Mouse (Mus musculus): ENCODE measurements around the gene Akap1. TPM values are rescaled to one million over a fixed set of nuclear protein-coding genes. Genes with fewer than 3 reads are reported as not detected.

Gene Akap1
- polyA plus RNA-seq, 1 experiment from 2014 or later = 25.7 TPM

- Histone ChIP-seq H3K27ac (replicated peaks) (peak overlapping the region; percentile 49), H3K4me2 (no peak overlapping the region), H3K9me3 (no peaks in the 10 kb centered on the region), H3K27me3 (peaks cover 3% of the 10 kb centered on the region; the same call in 1 of the 2 replicates), H3K9ac (0 out of 2 replicates have a peak overlapping the region, but pooled peaks have one; percentile 9), H3K36me3 (no peaks in the 10 kb centered on the region), H3K4me3 (no peak overlapping the region), H3K4me1 (replicated peaks) (peaks cover 29% of the 10 kb centered on the region)
- 13% methylated on average over 6 of the region's 6 CpGs for WGBS
- ATAC-seq (ENCODE audit: low read depth) = no peak
These were observed 44.1 kb downstream of the Akap1 start for GRCm38 (mm10) chr11:88820253-88820652.

GRCm38 (mm10) chr11:88817061-88817460 lies 47.3 kb downstream of the Akap1 start:
- Histone ChIP-seq H3K9ac (no peak overlapping the region), H3K9me3 (no peaks in the 10 kb centered on the region), H3K4me3 (no peak overlapping the region), H3K27me3 (peaks cover 3% of the 10 kb centered on the region; the same call in 1 of the 2 replicates), H3K36me3 (no peaks in the 10 kb centered on the region), H3K4me2 (no peak overlapping the region), H3K27ac (replicated peaks) (no peak overlapping the region), H3K4me1 (replicated peaks) (peaks cover 21% of the 10 kb centered on the region)
- WGBS = 75% methylated on average over 5 of the region's 5 CpGs
- no peak for ATAC-seq (ENCODE audit: low read depth)

- ATAC-seq (ENCODE audit: low read depth) = no peak
- H3K4me3 ChIP-seq = peak overlapping the region; percentile 6; the same call in 1 of the 2 replicates
- H3K4me2 ChIP-seq = peak overlapping the region; percentile 31
- H3K27ac ChIP-seq (replicated peaks) = no peak overlapping the region
- peaks cover 9% of the 10 kb centered on the region; the same call in 1 of the 2 replicates for H3K4me1 ChIP-seq (replicated peaks)
- H3K9me3 ChIP-seq = no peaks in the 10 kb centered on the region
- H3K27me3 ChIP-seq = no peaks in the 10 kb centered on the region
- 67% methylated on average over 31 of the region's 31 CpGs for WGBS
- no peaks in the 10 kb centered on the region for H3K36me3 ChIP-seq
- no peak overlapping the region for H3K9ac ChIP-seq
These were observed 61.0 kb downstream of the Akap1 start for GRCm38 (mm10) chr11:88803231-88804010.

GRCm38 (mm10) chr11:88796207-88796606 lies 68.2 kb downstream of the Akap1 start:
- H3K9ac ChIP-seq = no peak overlapping the region
- H3K27ac ChIP-seq (replicated peaks) = no peak overlapping the region
- H3K27me3 ChIP-seq = no peaks in the 10 kb centered on the region
- no peak overlapping the region for H3K4me2 ChIP-seq
- no peak overlapping the region for H3K4me3 ChIP-seq
- H3K36me3 ChIP-seq = no peaks in the 10 kb centered on the region
- 85% methylated on average over 8 of the region's 8 CpGs for WGBS
- no peak for ATAC-seq (ENCODE audit: low read depth)
- no peaks in the 10 kb centered on the region for H3K9me3 ChIP-seq
- H3K4me1 ChIP-seq (replicated peaks) = no peaks in the 10 kb centered on the region

GRCm38 (mm10) chr11:88789893-88790292 lies 74.5 kb downstream of the Akap1 start:
- no peak for ATAC-seq (ENCODE audit: low read depth)
- H3K9me3 ChIP-seq = no peaks in the 10 kb centered on the region
- no peak overlapping the region for H3K4me3 ChIP-seq
- H3K4me2 ChIP-seq = no peak overlapping the region
- no peaks in the 10 kb centered on the region for H3K36me3 ChIP-seq
- H3K27me3 ChIP-seq = no peaks in the 10 kb centered on the region
- 0 out of 2 replicates have a peak, but pooled peaks cover 3% of the 10 kb centered on the region for H3K4me1 ChIP-seq (replicated peaks)
- H3K27ac ChIP-seq (replicated peaks) = no peak overlapping the region
- no peak overlapping the region for H3K9ac ChIP-seq
- 60% methylated on average over 2 of the region's 2 CpGs for WGBS

- 89% methylated on average over 7 of the region's 7 CpGs for WGBS
These were observed 77.6 kb downstream of the Akap1 start for GRCm38 (mm10) chr11:88786816-88787215.

GRCm38 (mm10) chr11:88783525-88783924 lies 80.9 kb downstream of the Akap1 start:
- H3K4me2 ChIP-seq = no peak overlapping the region
- H3K27me3 ChIP-seq = no peaks in the 10 kb centered on the region
- H3K9me3 ChIP-seq = no peaks in the 10 kb centered on the region
- H3K27ac ChIP-seq (replicated peaks) = no peak overlapping the region
- H3K36me3 ChIP-seq = no peaks in the 10 kb centered on the region
- no peaks in the 10 kb centered on the region for H3K4me1 ChIP-seq (replicated peaks)
- no peak overlapping the region for H3K4me3 ChIP-seq
- H3K9ac ChIP-seq = no peak overlapping the region
- WGBS = 92% methylated on average over 4 of the region's 4 CpGs
- no peak for ATAC-seq (ENCODE audit: low read depth)

More at GRCm38 (mm10) chr11:88786816-88787215, 77.6 kb downstream of the Akap1 start:
- no peak overlapping the region for H3K4me2 ChIP-seq
- H3K27me3 ChIP-seq = no peaks in the 10 kb centered on the region
- no peak for ATAC-seq (ENCODE audit: low read depth)
- H3K4me1 ChIP-seq (replicated peaks) = 0 out of 2 replicates have a peak, but pooled peaks cover 3% of the 10 kb centered on the region
- no peaks in the 10 kb centered on the region for H3K9me3 ChIP-seq
- no peak overlapping the region for H3K27ac ChIP-seq (replicated peaks)
- H3K36me3 ChIP-seq = no peaks in the 10 kb centered on the region
- no peak overlapping the region for H3K4me3 ChIP-seq
- H3K9ac ChIP-seq = no peak overlapping the region

GRCm38 (mm10) chr11:88782531-88782930 lies 81.9 kb downstream of the Akap1 start:
- Histone ChIP-seq H3K4me3 (no peak overlapping the region), H3K4me2 (no peak overlapping the region), H3K36me3 (no peaks in the 10 kb centered on the region), H3K9me3 (no peaks in the 10 kb centered on the region), H3K9ac (no peak overlapping the region), H3K27me3 (no peaks in the 10 kb centered on the region), H3K27ac (replicated peaks) (no peak overlapping the region), H3K4me1 (replicated peaks) (no peaks in the 10 kb centered on the region)
- ATAC-seq (ENCODE audit: low read depth) = no peak
- 94% methylated on average over 5 of the region's 5 CpGs for WGBS

Other genes with a start within 250 kb of the Akap1 start
- gene Msi2, start 146.1 kb downstream of the Akap1 start, polyA plus RNA-seq (2015; fragmentation: Nextera tagmentation; extraction: Ambion mirVana) = 20.9 and 21.7 TPM in 2 replicates
- 25.7 and 27.4 TPM in 2 replicates for gene Scpep1, start 90.9 kb upstream of the Akap1 start, polyA plus RNA-seq (2015; fragmentation: Nextera tagmentation; extraction: Ambion mirVana)
- gene Elobl, start 102.3 kb upstream of the Akap1 start, polyA plus RNA-seq (2015; fragmentation: Nextera tagmentation; extraction: Ambion mirVana) = not detected in 2 replicates
- 27.5 and 28.0 TPM in 2 replicates for gene Coil, start 105.7 kb upstream of the Akap1 start, polyA plus RNA-seq (2015; fragmentation: Nextera tagmentation; extraction: Ambion mirVana)
- gene Trim25, start 134.8 kb upstream of the Akap1 start, polyA plus RNA-seq (2015; fragmentation: Nextera tagmentation; extraction: Ambion mirVana) = 5.0 and 5.5 TPM in 2 replicates
- 13.5 and 15.6 TPM in 2 replicates for gene Dgke, start 202.3 kb upstream of the Akap1 start, polyA plus RNA-seq (2015; fragmentation: Nextera tagmentation; extraction: Ambion mirVana)
- gene Gm525, start 209.3 kb upstream of the Akap1 start, polyA plus RNA-seq (2015; fragmentation: Nextera tagmentation; extraction: Ambion mirVana) = not detected in 2 replicates

All from neural tube, embryonic 13.5 days (tissue).